8 mouse cellular contexts compared by ENCODE assay signal in the genomic region with DNA sequence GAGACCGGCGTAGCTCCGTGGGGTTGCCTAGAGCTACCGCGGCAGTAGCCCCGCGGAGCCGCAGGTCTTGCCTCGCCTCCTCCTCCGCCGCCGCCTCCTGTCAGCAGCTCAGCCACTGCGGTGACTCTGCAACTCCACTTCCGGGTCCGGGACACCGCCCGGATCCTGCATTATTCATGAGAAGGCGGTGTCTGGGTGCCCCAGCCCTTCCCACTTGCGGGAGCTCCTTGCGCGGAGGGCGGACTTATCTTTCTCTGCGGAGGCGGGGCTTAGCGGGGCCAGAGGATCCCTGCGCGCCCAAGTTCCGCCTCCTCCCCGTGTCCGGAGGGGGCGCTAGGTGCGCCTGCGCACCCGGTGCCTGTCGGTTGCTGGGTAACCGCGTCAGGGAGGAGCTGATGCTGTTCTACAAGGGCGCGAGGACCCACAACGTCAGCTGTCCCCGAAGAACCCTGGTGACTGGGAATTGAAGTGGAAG. TPM values are rescaled to one million over a fixed set of nuclear protein-coding genes. Genes with fewer than 3 reads are reported as not detected.
DNase-seq lines count a peak whose midpoint lies in the region; ATAC-seq and TF ChIP-seq lines count a peak whose summit lies in the region.

A gene (minus strand): TSS at position 128 of the 475 bp plus-strand sequence.
A gene (plus strand): TSS at position 365 of the 475 bp plus-strand sequence.

- peak within 1 kb of the TSS; percentile 73 for H3K4me3 ChIP-seq in heart, embryonic 12.5 days
- peak within 1 kb of the TSS; percentile 61 for H3K4me3 ChIP-seq in kidney, postnatal 0 days (replicated peaks; ENCODE audit: low read depth, low read length)
- peak within 1 kb of the TSS; percentile 79 for H3K4me3 ChIP-seq in liver, embryonic 11.5 days (ENCODE audit: low read depth, low read length)
- H3K4me3 ChIP-seq in stomach, embryonic 14.5 days (ENCODE audit: low read depth, low read length), result peak within 1 kb of the TSS; percentile 69

- TF ChIP-seq CTCF in kidney, postnatal 0 days (IDR thresholded peaks at IDR 0.05; ENCODE audit: low read depth), result peak; percentile 75

- no peaks in the 10 kb centered on the region for H3K36me3 ChIP-seq in heart, embryonic 12.5 days
- no peaks in the 10 kb centered on the region for H3K36me3 ChIP-seq in kidney, postnatal 0 days (ENCODE audit: insufficient read depth, low read length)
- H3K36me3 ChIP-seq in liver, embryonic 11.5 days (ENCODE audit: control insufficient read depth, insufficient read depth, low read length), result no peaks in the 10 kb centered on the region
- no peaks in the 10 kb centered on the region for H3K36me3 ChIP-seq in stomach, embryonic 14.5 days (ENCODE audit: control insufficient read depth, insufficient read depth, low read length)

- peak; percentile 99 for DNase-seq in CD4-positive helper T cell, adult 2 months (ENCODE audit: low read depth, low spot score)
- peak; percentile 98 for DNase-seq in brain, embryonic 18.5 days (ENCODE audit: low read depth, low spot score)
- DNase-seq in kidney, postnatal 0 days (ENCODE audit: low spot score), result peak; percentile 99
- peak; percentile 91 for DNase-seq in liver, embryonic 11.5 days (ENCODE audit: low spot score)
- peak; percentile 99 for DNase-seq in naive thymus-derived CD4-positive, alpha-beta T cell, adult 2 months (ENCODE audit: low read depth)

- peak within 1 kb of the TSS; percentile 41 for H3K27ac ChIP-seq in heart, embryonic 12.5 days (ENCODE audit: poor library complexity, severe bottlenecking)
- peak within 1 kb of the TSS; percentile 58; the same call in 1 of the 2 replicates for H3K27ac ChIP-seq in kidney, postnatal 0 days
- H3K27ac ChIP-seq in liver, embryonic 11.5 days (ENCODE audit: low read depth, low read length), result no peak within 1 kb of the TSS
- H3K27ac ChIP-seq in stomach, embryonic 14.5 days (ENCODE audit: low read length), result peak within 1 kb of the TSS; percentile 59; the same call in 1 of the 2 replicates

- ATAC-seq in erythroid progenitor cell, adult 5-6 weeks (replicated peaks; ENCODE audit: low FRiP score, poor library complexity, severe bottlenecking), result peak; percentile 98
- ATAC-seq in heart, embryonic 12.5 days (ENCODE audit: insufficient number of reproducible peaks, low FRiP score), result peak; percentile 96
- peak; percentile 97 for ATAC-seq in kidney, postnatal 0 days (replicated peaks; ENCODE audit: low FRiP score, low read depth)
- ATAC-seq in liver, embryonic 11.5 days (replicated peaks; ENCODE audit: low FRiP score), result peak; percentile 99
- peak; percentile 98 for ATAC-seq in stomach, embryonic 14.5 days (ENCODE audit: insufficient number of reproducible peaks, insufficient read depth, low FRiP score, low read depth)

- 0% methylated on average over 41 of the region's 41 CpGs for WGBS in heart, embryonic 12.5 days
- WGBS in kidney, postnatal 0 days, result under 1% methylated on average over 36 of the region's 41 CpGs
- WGBS in liver, embryonic 11.5 days, result under 1% methylated on average over 41 of the region's 41 CpGs
- WGBS in stomach, embryonic 14.5 days, result under 1% methylated on average over 41 of the region's 41 CpGs

- no peaks in the 10 kb centered on the region for H3K9me3 ChIP-seq in heart, embryonic 12.5 days (replicated peaks)
- no peaks in the 10 kb centered on the region for H3K9me3 ChIP-seq in kidney, postnatal 0 days (replicated peaks; ENCODE audit: low read length)
- H3K9me3 ChIP-seq in liver, embryonic 11.5 days (ENCODE audit: control insufficient read depth, low read length), result no peaks in the 10 kb centered on the region
- no peaks in the 10 kb centered on the region for H3K9me3 ChIP-seq in stomach, embryonic 14.5 days (ENCODE audit: control insufficient read depth, low read depth, low read length)

- H3K4me1 ChIP-seq in heart, embryonic 12.5 days (replicated peaks), result peaks cover 13% of the 10 kb centered on the region
- peaks cover 6% of the 10 kb centered on the region; the same call in 1 of the 2 replicates for H3K4me1 ChIP-seq in kidney, postnatal 0 days (replicated peaks; ENCODE audit: insufficient read depth, low read length)
- H3K4me1 ChIP-seq in liver, embryonic 11.5 days (replicated peaks; ENCODE audit: control insufficient read depth, insufficient read depth, low read length), result peaks cover 5% of the 10 kb centered on the region; the same call in 1 of the 2 replicates
- H3K4me1 ChIP-seq in stomach, embryonic 14.5 days (ENCODE audit: control insufficient read depth, insufficient read depth, low read length), result peaks cover 4% of the 10 kb centered on the region; the same call in 1 of the 2 replicates

- H3K9ac ChIP-seq in heart, embryonic 12.5 days, result peak within 1 kb of the TSS; percentile 85
- H3K9ac ChIP-seq in kidney, postnatal 0 days (ENCODE audit: low read depth, low read length), result peak within 1 kb of the TSS; percentile 69
- peak within 1 kb of the TSS; percentile 72 for H3K9ac ChIP-seq in liver, embryonic 11.5 days (ENCODE audit: low read depth, low read length)
- peak within 1 kb of the TSS; percentile 33 for H3K9ac ChIP-seq in stomach, embryonic 14.5 days (replicated peaks; ENCODE audit: low read depth, low read length)

- peaks cover 13% of the 10 kb centered on the region; the same call in 1 of the 2 replicates for H3K27me3 ChIP-seq in heart, embryonic 12.5 days (replicated peaks)
- no peaks in the 10 kb centered on the region for H3K27me3 ChIP-seq in kidney, postnatal 0 days (ENCODE audit: insufficient read depth, low read length)
- H3K27me3 ChIP-seq in liver, embryonic 11.5 days (replicated peaks; ENCODE audit: control insufficient read depth, insufficient read depth, low read length), result peaks cover 14% of the 10 kb centered on the region
- H3K27me3 ChIP-seq in stomach, embryonic 14.5 days (ENCODE audit: control insufficient read depth, insufficient read depth, low read length), result no peaks in the 10 kb centered on the region

- H3K4me2 ChIP-seq in heart, embryonic 12.5 days, result peak within 1 kb of the TSS; percentile 96
- H3K4me2 ChIP-seq in kidney, postnatal 0 days (ENCODE audit: low read length), result peak within 1 kb of the TSS; percentile 81
- peak within 1 kb of the TSS; percentile 100 for H3K4me2 ChIP-seq in liver, embryonic 11.5 days
- peak within 1 kb of the TSS; percentile 86 for H3K4me2 ChIP-seq in stomach, embryonic 14.5 days (replicated peaks; ENCODE audit: low read depth, low read length)

RNA-seq across cellular contexts. Expression of the first gene that starts in this region (rescaled TPM):
- total RNA-seq in erythroid progenitor cell, adult 5-6 weeks (2015; ENCODE audit: low replicate concordance), result 1.1 TPM in 1 of 2 replicates, not detected in the other
- total RNA-seq in erythroid progenitor cell, adult 5-6 weeks (2017; ENCODE audit: low replicate concordance), result 0.39 and 0.45 TPM in 2 replicates
- polyA plus RNA-seq in heart, embryonic 12.5 days (2016; fragmentation: Nextera tagmentation; extraction: Ambion mirVana), result 2.2 and 2.6 TPM in 2 replicates
- polyA plus RNA-seq in kidney, postnatal 0 days (2015; fragmentation: Nextera tagmentation; extraction: Ambion mirVana), result 2.3 and 2.9 TPM in 2 replicates
- 1.4 and 2.0 TPM in 2 replicates for polyA plus RNA-seq in liver, embryonic 11.5 days (2014; fragmentation: Nextera tagmentation; extraction: Ambion mirVana)
- 3.9 and 4.0 TPM in 2 replicates for polyA plus RNA-seq in stomach, embryonic 14.5 days (2014; fragmentation: Nextera tagmentation; extraction: Ambion mirVana)

RNA-seq across cellular contexts. Expression of the second gene that starts in this region (rescaled TPM):
- total RNA-seq in erythroid progenitor cell, adult 5-6 weeks (2015; ENCODE audit: low replicate concordance), result not detected in 2 replicates
- total RNA-seq in erythroid progenitor cell, adult 5-6 weeks (2017; ENCODE audit: low replicate concordance), result not detected in 2 replicates
- 1.4 and 2.1 TPM in 2 replicates for polyA plus RNA-seq in heart, embryonic 12.5 days (2016; fragmentation: Nextera tagmentation; extraction: Ambion mirVana)
- 1.3 and 2.0 TPM in 2 replicates for polyA plus RNA-seq in kidney, postnatal 0 days (2015; fragmentation: Nextera tagmentation; extraction: Ambion mirVana)
- polyA plus RNA-seq in liver, embryonic 11.5 days (2014; fragmentation: Nextera tagmentation; extraction: Ambion mirVana), result 1.6 TPM in 2 replicates
- polyA plus RNA-seq in stomach, embryonic 14.5 days (2014; fragmentation: Nextera tagmentation; extraction: Ambion mirVana), result 4.8 TPM in 2 replicates

Comparison
In these comparisons a context has a peak if more than half of its experiments do, and no peak if none do; other contexts are left out.
1. H3K9ac ChIP-seq: peak in every context shown above with its lines; median percentile 85 in heart, embryonic 12.5 days; 72 in liver, embryonic 11.5 days; 69 in kidney, postnatal 0 days; 33 in stomach, embryonic 14.5 days.